Mouse (Mus musculus) C2C12 (cell line): ENCODE results near the gene Ranbp17. TPM values are rescaled to one million over a fixed set of nuclear protein-coding genes. Genes with fewer than 3 reads are reported as not detected.

Experiments
- H3K27me3 ChIP-seq: one replicate; pipeline ENCODE4 v1.6.1; 2011; ENCODE audit not compliant: control insufficient read depth, insufficient read depth, insufficient read length
- H3K36me3 ChIP-seq: one replicate; pipeline ENCODE4 v1.6.1; 2011; ENCODE audit not compliant: control insufficient read depth, insufficient read depth
- H3K4me3 ChIP-seq: one replicate; pipeline ENCODE4 v1.5.1; 2011; ENCODE audit warnings: mild to moderate bottlenecking, control low read depth; ENCODE audit not compliant: poor library complexity, insufficient read depth, severe bottlenecking
- H3K79me2 ChIP-seq: one replicate; pipeline ENCODE4 v1.6.1; 2011; ENCODE audit not compliant: control insufficient read depth, insufficient read depth
- H3K79me3 ChIP-seq: one replicate; pipeline ENCODE4 v1.6.1; 2011; ENCODE audit warnings: low read depth, control low read depth
- H3ac ChIP-seq: one replicate; pipeline ENCODE3; 2011; ENCODE audit warnings: low read depth; ENCODE audit not compliant: control insufficient read depth, insufficient read length
- CEBPB ChIP-seq: IDR thresholded peaks from one replicate; pipeline ENCODE4 v1.6.1; 2011; ENCODE audit warnings: low read depth, mild to moderate bottlenecking, control low read depth, moderate library complexity
- CTCF ChIP-seq: IDR thresholded peaks from one replicate; pipeline ENCODE4 v1.5.1; 2011; ENCODE audit not compliant: control insufficient read depth, insufficient read depth, insufficient read length
- FOSL1 ChIP-seq: IDR thresholded peaks from one replicate; pipeline ENCODE4 v1.8.0; 2011; ENCODE audit warnings: mild to moderate bottlenecking, low read length; ENCODE audit not compliant: poor library complexity, insufficient read depth, severe bottlenecking
- MAX ChIP-seq: IDR thresholded peaks from one replicate; pipeline ENCODE4 v1.6.1; 2011; ENCODE audit warnings: mild to moderate bottlenecking, control low read depth
- MYOD1 ChIP-seq: IDR thresholded peaks from one replicate; pipeline ENCODE4 v1.6.1; 2011; ENCODE audit warnings: low read depth; ENCODE audit not compliant: control insufficient read depth, insufficient read length
- MYOG ChIP-seq: IDR thresholded peaks from one replicate; pipeline ENCODE4 v1.6.1; 2011; ENCODE audit not compliant: control insufficient read depth, insufficient read length; ENCODE audit errors: extremely low read depth
- USF1 ChIP-seq: IDR thresholded peaks from one replicate; pipeline ENCODE4 v1.6.1; 2011; ENCODE audit warnings: low read depth, mild to moderate bottlenecking, control low read depth, moderate library complexity
- polyA plus RNA-seq: library from polyadenylated mRNA; unstranded; fragments of >200 nt; fragmentation: generic; extraction: Trizol; gene quantifications from one replicate; pipeline ENCODE4 v1.2.1, GENCODE M21; 2012; ENCODE audit warnings: missing spikeins

Ranbp17 gene
- polyA plus RNA-seq, 1 experiment, result not detected

DNA sequence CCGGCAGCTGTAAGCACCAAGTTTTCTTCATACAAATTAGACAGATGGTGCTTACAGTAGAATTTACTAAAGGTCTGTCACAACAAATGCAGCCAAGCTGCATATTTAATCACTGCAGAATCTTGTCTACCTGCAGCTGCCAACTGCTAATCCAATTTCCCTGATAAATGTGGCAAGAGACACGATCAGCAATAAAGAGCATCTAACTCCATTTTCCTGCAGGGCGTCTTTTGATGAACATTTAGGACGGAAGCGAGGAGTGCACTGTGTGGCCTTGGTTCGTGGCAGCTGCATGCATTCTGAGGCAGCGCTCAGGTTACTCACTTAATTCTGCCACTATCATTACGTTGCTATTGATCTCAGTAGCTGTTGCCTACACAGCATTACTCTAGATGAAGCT, 212.7 kb downstream of the Ranbp17 start:
- TF ChIP-seq MYOD1 (no peak), CEBPB (no peak), MAX (no peak), FOSL1 (no peak), CTCF (no peak), USF1 (no peak), MYOG (no peak)
- no peak overlapping the region for H3ac ChIP-seq
- H3K27me3 ChIP-seq, result no peaks in the 10 kb centered on the region
- no peaks in the 10 kb centered on the region for H3K79me2 ChIP-seq
- H3K36me3 ChIP-seq, result no peaks in the 10 kb centered on the region
- H3K4me3 ChIP-seq, result no peak overlapping the region
- H3K79me3 ChIP-seq, result no peaks in the 10 kb centered on the region

GRCm38 (mm10) chr11:33299371-33299770, 214.2 kb downstream of the Ranbp17 start:
- Histone ChIP-seq H3K79me3 (no peaks in the 10 kb centered on the region), H3K4me3 (no peak overlapping the region), H3K79me2 (no peaks in the 10 kb centered on the region), H3K36me3 (no peaks in the 10 kb centered on the region), H3ac (no peak overlapping the region), H3K27me3 (no peaks in the 10 kb centered on the region)
- no peak for TF ChIP-seq USF1
- no peak for TF ChIP-seq CTCF

GRCm38 (mm10) chr11:33297121-33297520, 216.4 kb downstream of the Ranbp17 start:
- Histone ChIP-seq H3ac (no peak overlapping the region), H3K27me3 (no peaks in the 10 kb centered on the region), H3K79me2 (no peaks in the 10 kb centered on the region), H3K36me3 (no peaks in the 10 kb centered on the region), H3K4me3 (no peak overlapping the region), H3K79me3 (no peaks in the 10 kb centered on the region)
- TF ChIP-seq MAX (no peak), USF1 (no peak), CEBPB (no peak), MYOG (no peak), MYOD1 (no peak), FOSL1 (no peak), CTCF (no peak)

DNA sequence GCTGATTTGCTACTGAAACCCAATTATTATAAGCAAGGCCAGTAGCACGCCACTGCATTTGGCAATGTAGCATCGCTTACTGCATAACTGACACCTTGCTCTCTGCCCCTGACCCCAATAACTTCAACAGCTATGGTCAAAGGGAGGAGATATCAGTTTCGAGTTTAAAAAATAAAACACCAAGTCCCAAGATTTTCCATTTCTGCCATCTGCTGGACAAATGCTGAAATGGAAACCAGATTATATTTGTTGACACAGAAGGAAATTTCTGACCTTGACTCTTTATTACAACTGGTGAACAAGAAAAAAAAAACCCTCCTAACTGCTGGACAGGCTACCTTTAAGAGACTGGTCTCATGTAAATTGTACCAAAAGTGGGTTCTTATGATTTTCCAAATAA, 218.1 kb downstream of the Ranbp17 start:
- Histone ChIP-seq H3K27me3 (no peaks in the 10 kb centered on the region), H3K4me3 (no peak overlapping the region), H3ac (no peak overlapping the region), H3K79me3 (no peaks in the 10 kb centered on the region), H3K79me2 (no peaks in the 10 kb centered on the region), H3K36me3 (no peaks in the 10 kb centered on the region)
- TF ChIP-seq FOSL1 (no peak), MYOD1 (no peak), USF1 (no peak), CEBPB (no peak), CTCF (no peak), MAX (no peak), MYOG (no peak)

GRCm38 (mm10) chr11:33294063-33294462, 219.5 kb downstream of the Ranbp17 start:
- no peak overlapping the region for H3ac ChIP-seq
- no peaks in the 10 kb centered on the region for H3K27me3 ChIP-seq
- TF ChIP-seq MYOG (no peak), CEBPB (no peak), FOSL1 (no peak), MAX (no peak), MYOD1 (no peak), CTCF (no peak)
- no peaks in the 10 kb centered on the region for H3K79me3 ChIP-seq
- no peaks in the 10 kb centered on the region for H3K79me2 ChIP-seq
- no peaks in the 10 kb centered on the region for H3K36me3 ChIP-seq
- no peak overlapping the region for H3K4me3 ChIP-seq

DNA sequence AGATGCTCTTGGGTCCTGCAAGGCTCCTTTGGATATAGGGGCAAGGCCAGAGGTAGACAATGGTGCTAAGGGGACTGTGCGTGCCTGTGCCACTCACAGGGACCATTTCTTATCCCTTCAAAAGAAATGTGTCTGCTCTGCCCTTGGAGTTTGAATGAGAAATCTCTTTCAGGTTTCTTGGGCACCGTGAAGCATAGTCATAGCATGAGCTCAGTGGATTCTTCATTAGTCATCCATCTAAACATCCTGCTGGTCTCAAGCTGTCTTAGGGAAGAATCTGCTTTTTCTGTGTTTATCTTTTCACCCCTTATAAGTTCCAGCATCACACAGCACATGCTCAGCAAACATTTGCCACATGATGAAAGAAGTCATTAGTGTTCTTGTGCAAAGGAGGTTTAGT, 235.0 kb downstream of the Ranbp17 start:
- Histone ChIP-seq H3K79me3 (no peaks in the 10 kb centered on the region), H3K4me3 (no peak overlapping the region), H3ac (no peak overlapping the region), H3K79me2 (no peaks in the 10 kb centered on the region), H3K36me3 (no peaks in the 10 kb centered on the region), H3K27me3 (no peaks in the 10 kb centered on the region)
- no peak for TF ChIP-seq FOSL1
- no peak for TF ChIP-seq MYOD1
- TF ChIP-seq MAX, result no peak
- TF ChIP-seq CTCF, result no peak
- TF ChIP-seq CEBPB, result no peak
- TF ChIP-seq USF1, result no peak
- no peak for TF ChIP-seq MYOG
